Mouse (Mus musculus): Measurements from ENCODE around the gene Sox4.

The Sox4 gene

GRCm38 (mm10) chr13:28946565-28947135, 6.9 kb downstream of the Sox4 start:
- no peak for DNase-seq

- no peak for DNase-seq
These were observed 7.8 kb downstream of the Sox4 start for GRCm38 (mm10) chr13:28945681-28946080.

- no peak for DNase-seq
These were observed 10.6 kb downstream of the Sox4 start for GRCm38 (mm10) chr13:28942926-28943325.

- DNase-seq: no peak
These were observed 11.4 kb downstream of the Sox4 start for GRCm38 (mm10) chr13:28941983-28942630.

GRCm38 (mm10) chr13:28933375-28933774, 20.1 kb downstream of the Sox4 start:
- DNase-seq: no peak

GRCm38 (mm10) chr13:28931776-28932175, 21.7 kb downstream of the Sox4 start:
- no peak for DNase-seq

GRCm38 (mm10) chr13:28931266-28931665, 22.2 kb downstream of the Sox4 start:
- peak; percentile 58 for DNase-seq

GRCm38 (mm10) chr13:28930364-28930763, 23.1 kb downstream of the Sox4 start:
- no peak for DNase-seq

- DNase-seq: no peak
These were observed 23.6 kb downstream of the Sox4 start for GRCm38 (mm10) chr13:28929936-28930335.

- no peak for DNase-seq
These were observed 30.4 kb downstream of the Sox4 start for GRCm38 (mm10) chr13:28923136-28923535.

- DNase-seq: no peak
These were observed 35.9 kb downstream of the Sox4 start for GRCm38 (mm10) chr13:28917379-28918250.

GRCm38 (mm10) chr13:28913656-28914055, 39.9 kb downstream of the Sox4 start:
- DNase-seq: no peak

GRCm38 (mm10) chr13:28906981-28907380, 46.5 kb downstream of the Sox4 start:
- DNase-seq: no peak
